Mouse (Mus musculus): ENCODE data around the gene Adck2. TPM values are rescaled to one million over a fixed set of nuclear protein-coding genes. Genes with fewer than 3 reads are reported as not detected.

Gene Adck2
- total and polyA plus RNA-seq, 3 experiments: 4.8 to 17.7 (median 16.5) TPM

DNA sequence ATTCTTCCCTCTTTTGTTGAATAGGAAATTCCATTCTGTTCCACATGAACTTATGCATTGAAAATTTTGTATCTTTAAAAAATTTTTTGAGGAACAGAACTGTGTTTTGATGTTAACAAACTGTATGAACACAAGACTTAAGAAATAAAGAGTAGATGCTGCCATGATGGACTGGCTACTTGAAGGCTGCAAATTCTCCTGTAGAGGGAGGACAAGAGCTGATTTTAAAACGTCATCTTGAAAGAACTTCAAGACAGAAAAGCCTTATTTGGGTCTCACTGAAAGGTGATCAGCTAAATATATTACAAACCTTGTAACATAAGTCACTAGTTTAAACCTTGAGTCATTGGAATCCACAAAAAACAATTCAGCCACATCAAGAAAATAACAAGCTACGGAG is 36.5 kb downstream of the Adck2 start:
- H3K4me2 ChIP-seq (ENCODE audit: insufficient read depth, low read depth, poor library complexity, severe bottlenecking): no peak overlapping the region
- TF ChIP-seq POLR2A (IDR thresholded peaks at IDR 0.05; ENCODE audit: low read depth, low read length) (no peak), ELF1 (IDR thresholded peaks at IDR 0.05; ENCODE audit: low read depth, low read length) (no peak), SMC3 (IDR thresholded peaks at IDR 0.05; ENCODE audit: low read depth, low read length) (peak; percentile 32; the same call in 1 of the 2 replicates), BHLHE40 (IDR thresholded peaks at IDR 0.05; ENCODE audit: low read depth, low read length) (no peak), UBTF (IDR thresholded peaks at IDR 0.05; ENCODE audit: low read depth, low read length) (no peak), ETS1 (conservative IDR thresholded peaks at IDR 0.05; ENCODE audit: low read depth, low read length) (no peak), CHD1 (IDR thresholded peaks at IDR 0.05; ENCODE audit: low read depth, low read length) (no peak), IRF4 (IDR thresholded peaks at IDR 0.05; ENCODE audit: low read depth, low read length) (no peak), MEF2A (IDR thresholded peaks at IDR 0.05; ENCODE audit: borderline replicate concordance, low read depth, low read length) (no peak), POLR2AphosphoS2 (IDR thresholded peaks at IDR 0.05; ENCODE audit: low read depth, low read length) (no peak), CHD2 (IDR thresholded peaks at IDR 0.05; ENCODE audit: low read length) (no peak), SIN3A (IDR thresholded peaks at IDR 0.05; ENCODE audit: low read length) (no peak), RAD21 (IDR thresholded peaks at IDR 0.05; ENCODE audit: low read depth, low read length) (peak; percentile 51), TBP (conservative IDR thresholded peaks at IDR 0.05; ENCODE audit: low read depth, low read length) (no peak), CTCF (conservative IDR thresholded peaks at IDR 0.05 in 1 of 2, IDR thresholded peaks at IDR 0.05 in 1 of 2; ENCODE audit: low read depth in 2 of 2, low read length in 2 of 2) (peak in 1 of 2 experiments; percentile 59; a peak in 2 of 4 replicates)
- no peaks in the 10 kb centered on the region for H3K79me2 ChIP-seq (replicated peaks; ENCODE audit: control insufficient read depth, extremely low read depth, insufficient read depth, poor library complexity, severe bottlenecking)
- in situ Hi-C loops (cut with MboI; ENCODE audit: low pct_ligation_motif_present, low pct_unique_long_range_greater_than_20kb, low sequenced_read_pairs) (loop anchor here (5.0 kb wide), 1 partner anchor 172 kb away; no protein-coding TSS in a partner anchor), dilution Hi-C loops (cut with MboI; ENCODE audit: extremely low pct_ligation_motif_present, extremely low pct_unique_long_range_greater_than_20kb, low sequenced_read_pairs) (no loop called here)
- H3K4me3 ChIP-seq (replicated peaks in 1 of 3; ENCODE audit: low read depth in 2 of 3, low read length in 2 of 3, poor library complexity in 1 of 3): no peak overlapping the region
- no peak overlapping the region for H3K9ac ChIP-seq (ENCODE audit: insufficient read depth, low read depth)
- DNase-seq (ENCODE audit: extremely low read depth): no peak
- peaks cover 0 to 7% of the 10 kb centered on the region in 2 experiments; a peak in 1 of 4 replicates for H3K4me1 ChIP-seq (ENCODE audit: control insufficient read depth in 1 of 2, insufficient read depth in 2 of 2)
- no peaks in the 10 kb centered on the region for H3K9me3 ChIP-seq (replicated peaks; ENCODE audit: low read length)
- no peaks in the 10 kb centered on the region for H3K27me3 ChIP-seq (replicated peaks)
- H3K36me3 ChIP-seq (replicated peaks in 1 of 2; ENCODE audit: control insufficient read depth in 1 of 2, insufficient read depth in 1 of 2, low read length in 1 of 2): peaks cover 18 to 60% of the 10 kb centered on the region in 2 experiments
- no peak overlapping the region for H3K27ac ChIP-seq (ENCODE audit: insufficient read depth, low read depth)

GRCm38 (mm10) chr6:39611296-39611695 is 37.6 kb downstream of the Adck2 start:
- peaks cover 0 to 7% of the 10 kb centered on the region in 2 experiments; a peak in 1 of 4 replicates for H3K4me1 ChIP-seq (ENCODE audit: control insufficient read depth in 1 of 2, insufficient read depth in 2 of 2)
- DNase-seq (ENCODE audit: extremely low read depth): no peak
- H3K36me3 ChIP-seq (replicated peaks in 1 of 2; ENCODE audit: control insufficient read depth in 1 of 2, insufficient read depth in 1 of 2, low read length in 1 of 2): peaks cover 21 to 63% of the 10 kb centered on the region in 2 experiments
- no peak overlapping the region for H3K27ac ChIP-seq (ENCODE audit: insufficient read depth, low read depth)
- H3K4me2 ChIP-seq (ENCODE audit: insufficient read depth, low read depth, poor library complexity, severe bottlenecking): no peak overlapping the region
- TF ChIP-seq TBP (conservative IDR thresholded peaks at IDR 0.05; ENCODE audit: low read depth, low read length) (no peak), SMC3 (IDR thresholded peaks at IDR 0.05; ENCODE audit: low read depth, low read length) (no peak), E2F4 (IDR thresholded peaks at IDR 0.05; ENCODE audit: insufficient replicate concordance, low read depth, low read length) (no peak), POLR2A (IDR thresholded peaks at IDR 0.05; ENCODE audit: low read depth, low read length) (no peak), CHD2 (IDR thresholded peaks at IDR 0.05; ENCODE audit: low read length) (no peak), USF1 (IDR thresholded peaks at IDR 0.05; ENCODE audit: low read depth, low read length) (no peak)
- H3K27me3 ChIP-seq (replicated peaks): no peaks in the 10 kb centered on the region
- in situ Hi-C loops (cut with MboI; ENCODE audit: low pct_ligation_motif_present, low pct_unique_long_range_greater_than_20kb, low sequenced_read_pairs): loop anchor here (5.0 kb wide), 1 partner anchor 171 kb away; no protein-coding TSS in a partner anchor
- dilution Hi-C loops (cut with MboI; ENCODE audit: extremely low pct_ligation_motif_present, extremely low pct_unique_long_range_greater_than_20kb, low sequenced_read_pairs): no loop called here
- no peaks in the 10 kb centered on the region for H3K79me2 ChIP-seq (replicated peaks; ENCODE audit: control insufficient read depth, extremely low read depth, insufficient read depth, poor library complexity, severe bottlenecking)
- no peak overlapping the region for H3K9ac ChIP-seq (ENCODE audit: insufficient read depth, low read depth)
- H3K9me3 ChIP-seq (replicated peaks; ENCODE audit: low read length): no peaks in the 10 kb centered on the region
- no peak overlapping the region for H3K4me3 ChIP-seq (replicated peaks in 1 of 3; ENCODE audit: low read depth in 2 of 3, low read length in 2 of 3, poor library complexity in 1 of 3)

Other genes with a start within 250 kb of the Adck2 start
- gene Slc37a3, start 196.2 kb upstream of the Adck2 start, total RNA-seq (2012; rRNA removed): 6.5 and 8.0 TPM in 2 replicates
- 2.6 and 4.5 TPM in 2 replicates for gene Slc37a3, start 196.2 kb upstream of the Adck2 start, total RNA-seq (2014; rRNA removed)
- 5.6 and 8.7 TPM in 2 replicates for gene Slc37a3, start 196.2 kb upstream of the Adck2 start, polyA plus RNA-seq (2012; ENCODE audit: insufficient read length, low read depth)
- 2.4 and 3.3 TPM in 2 replicates for gene Rab19, start 192.7 kb upstream of the Adck2 start, total RNA-seq (2012; rRNA removed)
- gene Rab19, start 192.7 kb upstream of the Adck2 start, total RNA-seq (2014; rRNA removed): 0.19 TPM in 1 of 2 replicates, not detected in the other
- 0.56 and 0.63 TPM in 2 replicates for gene Rab19, start 192.7 kb upstream of the Adck2 start, polyA plus RNA-seq (2012; ENCODE audit: insufficient read length, low read depth)
- gene Mkrn1, start 153.4 kb upstream of the Adck2 start, total RNA-seq (2012; rRNA removed): 44.2 and 50.3 TPM in 2 replicates
- 39.3 and 45.1 TPM in 2 replicates for gene Mkrn1, start 153.4 kb upstream of the Adck2 start, total RNA-seq (2014; rRNA removed)
- gene Mkrn1, start 153.4 kb upstream of the Adck2 start, polyA plus RNA-seq (2012; ENCODE audit: insufficient read length, low read depth): 43.7 and 53.7 TPM in 2 replicates
- gene Dennd2a, start 16.0 kb upstream of the Adck2 start, total RNA-seq (2012; rRNA removed): 8.9 and 9.1 TPM in 2 replicates
- 2.9 and 3.7 TPM in 2 replicates for gene Dennd2a, start 16.0 kb upstream of the Adck2 start, total RNA-seq (2014; rRNA removed)
- gene Dennd2a, start 16.0 kb upstream of the Adck2 start, polyA plus RNA-seq (2012; ENCODE audit: insufficient read length, low read depth): 10.4 and 10.6 TPM in 2 replicates
- gene Gm42420, start 11.9 kb downstream of the Adck2 start, total RNA-seq (2012; rRNA removed): 1.6 and 2.6 TPM in 2 replicates
- 0.66 and 1.6 TPM in 2 replicates for gene Gm42420, start 11.9 kb downstream of the Adck2 start, total RNA-seq (2014; rRNA removed)
- 2.1 and 2.2 TPM in 2 replicates for gene Gm42420, start 11.9 kb downstream of the Adck2 start, polyA plus RNA-seq (2012; ENCODE audit: insufficient read length, low read depth)
- gene Ndufb2, start 18.7 kb downstream of the Adck2 start, total RNA-seq (2012; rRNA removed): 162 and 165 TPM in 2 replicates
- gene Ndufb2, start 18.7 kb downstream of the Adck2 start, total RNA-seq (2014; rRNA removed): 154 and 225 TPM in 2 replicates
- 90.9 and 96.4 TPM in 2 replicates for gene Ndufb2, start 18.7 kb downstream of the Adck2 start, polyA plus RNA-seq (2012; ENCODE audit: insufficient read length, low read depth)
- gene Braf, start 151.6 kb downstream of the Adck2 start, total RNA-seq (2012; rRNA removed): 9.7 and 9.8 TPM in 2 replicates
- gene Braf, start 151.6 kb downstream of the Adck2 start, total RNA-seq (2014; rRNA removed): 10.9 and 11.2 TPM in 2 replicates
- gene Braf, start 151.6 kb downstream of the Adck2 start, polyA plus RNA-seq (2012; ENCODE audit: insufficient read length, low read depth): 15.7 and 21.8 TPM in 2 replicates
- gene Mrps33, start 237.1 kb downstream of the Adck2 start, total RNA-seq (2012; rRNA removed): 138 and 142 TPM in 2 replicates
- 342 and 346 TPM in 2 replicates for gene Mrps33, start 237.1 kb downstream of the Adck2 start, total RNA-seq (2014; rRNA removed)
- 166 and 168 TPM in 2 replicates for gene Mrps33, start 237.1 kb downstream of the Adck2 start, polyA plus RNA-seq (2012; ENCODE audit: insufficient read length, low read depth)

Measured in CH12.LX (cell line).